Mouse (Mus musculus) spleen, adult 2 months (tissue): ENCODE results near the gene Ercc8. TPM values are rescaled to one million over a fixed set of nuclear protein-coding genes. Genes with fewer than 3 reads are reported as not detected.

Experiments used
- DNase-seq, 2 experiments: peaks; one replicate each; pipeline versions ENCODE4 v3.0.0 to v3.0.0-alpha.2; 2012 to 2021; ENCODE audit warnings: low spot score in 2 of 2, low read depth in 1 of 2
- H3K27ac ChIP-seq: fragments of 200-500 bp; 2 replicates; pipeline ENCODE4 v1.5.1; 2012; ENCODE audit warnings: low read length, inconsistent platforms; ENCODE audit not compliant: insufficient read depth
- H3K27me3 ChIP-seq: fragments of 200-500 bp; 2 replicates; pipeline ENCODE4 v1.6.1; 2012; ENCODE audit warnings: mild to moderate bottlenecking, moderate library complexity, low read length, inconsistent platforms; ENCODE audit not compliant: control insufficient read depth, insufficient read depth
- H3K36me3 ChIP-seq: fragments of 200-500 bp; 2 replicates; pipeline ENCODE4 v1.6.1; 2012; ENCODE audit warnings: mild to moderate bottlenecking, low read length, inconsistent platforms; ENCODE audit not compliant: control insufficient read depth, insufficient read depth
- H3K4me1 ChIP-seq: fragments of 200-500 bp; 2 replicates; pipeline ENCODE4 v1.6.1; 2011; ENCODE audit warnings: inconsistent platforms; ENCODE audit not compliant: control insufficient read depth, insufficient read depth, insufficient read length
- H3K4me3 ChIP-seq: fragments of 200-500 bp; 2 replicates; pipeline ENCODE4 v1.5.1; 2011; ENCODE audit warnings: mild to moderate bottlenecking, inconsistent platforms; ENCODE audit not compliant: insufficient read depth, insufficient read length; ENCODE audit errors: extremely low read depth
- CTCF ChIP-seq: fragments of 200-500 bp; IDR thresholded peaks from 2 replicates; pipeline ENCODE4 v1.5.1; 2011; ENCODE audit warnings: mild to moderate bottlenecking, inconsistent platforms; ENCODE audit not compliant: insufficient read depth, insufficient read length, insufficient replicate concordance; ENCODE audit errors: extremely low read depth
- POLR2A ChIP-seq: fragments of 200-500 bp; IDR thresholded peaks from 2 replicates; pipeline ENCODE4 v1.6.1; 2011; ENCODE audit warnings: low read depth, low read length, inconsistent platforms
- WGBS: fragments of 180-500 bp; shearing (Covaris S2); methylation state at CpG from one replicate; pipeline ENCODE4 v1.1.7; 2018; 5-methylcytosine and 5-hydroxymethylcytosine counted together
- polyA plus RNA-seq: library from polyadenylated mRNA; depleted of rRNA; stranded (reverse); fragments of >200 nt; gene quantifications from 2 replicates; pipeline ENCODE4 v1.2.3, GENCODE M21; 2012; rRNA removed

Ercc8 gene
- polyA plus RNA-seq, 1 experiment: 5.7 TPM

GRCm38 (mm10) chr13:108241715-108242114 is 83.2 kb downstream of the Ercc8 start:
- no peak overlapping the region for H3K27ac ChIP-seq
- no peak for TF ChIP-seq CTCF
- no peak for TF ChIP-seq POLR2A
- H3K36me3 ChIP-seq: no peaks in the 10 kb centered on the region
- no peaks in the 10 kb centered on the region for H3K27me3 ChIP-seq
- no peak for DNase-seq
- no peak overlapping the region for H3K4me3 ChIP-seq
- WGBS: 75% methylated on average over 5 of the region's 5 CpGs
- H3K4me1 ChIP-seq: no peaks in the 10 kb centered on the region

Other genes with a start within 250 kb of the Ercc8 start
- gene Smim15, start 114.3 kb upstream of the Ercc8 start, polyA plus RNA-seq: 3.8 and 4.3 TPM in 2 replicates
- gene Ndufaf2, start 108 bp upstream of the Ercc8 start, polyA plus RNA-seq: 1.4 and 2.0 TPM in 2 replicates
- 0.29 and 0.37 TPM in 2 replicates for gene Elovl7, start 55.7 kb downstream of the Ercc8 start, polyA plus RNA-seq
- gene Depdc1b, start 157.6 kb downstream of the Ercc8 start, polyA plus RNA-seq: 1.6 and 1.7 TPM in 2 replicates